Mouse (Mus musculus): ENCODE measurements around the gene Kcnc3.

DNA sequence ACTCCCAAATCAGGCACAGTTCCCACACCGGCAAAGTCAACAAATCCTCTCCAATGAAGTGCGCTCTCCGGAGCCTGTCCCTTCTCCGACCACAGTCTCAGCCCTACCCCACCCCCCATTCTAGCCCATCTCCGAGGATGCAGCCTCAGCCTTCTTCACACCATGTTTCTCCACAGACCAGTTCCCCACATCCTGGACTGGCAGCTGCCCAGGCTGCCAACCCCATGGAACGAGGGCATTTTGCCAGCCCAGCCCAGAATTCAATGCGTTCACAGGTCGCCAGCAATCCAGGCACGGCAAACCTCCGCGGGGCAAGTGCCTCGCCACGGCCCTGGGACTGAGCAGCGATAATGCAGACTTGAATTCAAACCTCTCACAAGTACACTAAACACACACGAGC lies 55.5 kb downstream of the Kcnc3 start:
- TF ChIP-seq CTCF (conservative IDR thresholded peaks at IDR 0.05; ENCODE audit: low read length): no peak
- TF ChIP-seq POU5F1 (IDR thresholded peaks at IDR 0.05; ENCODE audit: borderline replicate concordance, low read length): no peak
- TF ChIP-seq NANOG (IDR thresholded peaks at IDR 0.05; ENCODE audit: borderline replicate concordance, low read length): no peak

All from E14TG2a.4 (cell line).